ENCODE assay signal across 17 mouse cellular contexts in genomic region chr16:90122439-90122838, GRCm38 (mm10). TPM values are rescaled to one million over a fixed set of nuclear protein-coding genes. Genes with fewer than 3 reads are reported as not detected.
DNase-seq lines count a peak whose midpoint lies in the region; ATAC-seq and TF ChIP-seq lines count a peak whose summit lies in the region.
"Had no signal": no experiment of that assay in that cellular context is flagged by ENCODE, and none has a peak within 500 bp of the region (broad histone marks: within the 10 kb centered on the region; RNA-seq: fewer than 3 reads in every experiment).

No protein-coding gene starts in this region.

- TF ChIP-seq CTCF in cerebellum, adult 2 months (IDR thresholded peaks at IDR 0.05; ENCODE audit: borderline replicate concordance, insufficient read depth, low read depth, low read length), result no peak

- H3K4me3 ChIP-seq in cerebellum, adult 2 months (replicated peaks; ENCODE audit: insufficient read depth, low read depth, low read length), result no peak overlapping the region
- no peak overlapping the region for H3K4me3 ChIP-seq in heart, embryonic 16.5 days (ENCODE audit: low read length)
- no peak overlapping the region for H3K4me3 ChIP-seq in limb, embryonic 13.5 days
- H3K4me3 ChIP-seq: erythroblast, embryonic 14.5 days; layer of hippocampus, adult 2 months; lung, embryonic 15.5 days; megakaryocyte, embryonic 14.5 days had no signal

- peak in 1 of 2 experiments; percentile 32 for DNase-seq in cerebellum, adult 2 months
- no peak for DNase-seq in cerebellum, postnatal 4 days (ENCODE audit: low spot score in 2 of 2)
- DNase-seq in heart, adult 18-20 months, result no peak
- DNase-seq in B cell, adult 2 months, result peak; percentile 6
- DNase-seq in adrenal gland, postnatal 4 days (ENCODE audit: low spot score in 2 of 2), result no peak
- no peak for DNase-seq in left cerebral cortex, adult 9 months (ENCODE audit: low spot score in 2 of 2)
- DNase-seq: adrenal gland, postnatal 10 days; kidney, adult 18-20 months; kidney, postnatal 10 days had no signal

- no peak overlapping the region for H3K9ac ChIP-seq in heart, embryonic 16.5 days (ENCODE audit: low read length)
- no peak overlapping the region for H3K9ac ChIP-seq in limb, embryonic 13.5 days
- H3K9ac ChIP-seq: lung, embryonic 15.5 days had no signal

- no peak for TF ChIP-seq POLR2A in cerebellum, adult 2 months (IDR thresholded peaks at IDR 0.05; ENCODE audit: borderline replicate concordance, insufficient read depth, low read length)

- H3K27me3 ChIP-seq in cerebellum, adult 2 months (ENCODE audit: control insufficient read depth, insufficient read depth, low read length), result no peaks in the 10 kb centered on the region
- no peaks in the 10 kb centered on the region for H3K27me3 ChIP-seq in heart, embryonic 16.5 days (ENCODE audit: control insufficient read depth, insufficient read depth, low read length)
- no peaks in the 10 kb centered on the region for H3K27me3 ChIP-seq in limb, embryonic 13.5 days
- H3K27me3 ChIP-seq: lung, embryonic 15.5 days had no signal

- no peaks in the 10 kb centered on the region for H3K36me3 ChIP-seq in heart, embryonic 16.5 days (ENCODE audit: control insufficient read depth, insufficient read depth)
- H3K36me3 ChIP-seq in limb, embryonic 13.5 days, result peaks cover 10% of the 10 kb centered on the region; the same call in 1 of the 2 replicates
- H3K36me3 ChIP-seq: lung, embryonic 15.5 days had no signal

- H3K4me2 ChIP-seq in heart, embryonic 16.5 days (ENCODE audit: low read depth, low read length), result peak overlapping the region; percentile 44
- no peak overlapping the region for H3K4me2 ChIP-seq in limb, embryonic 13.5 days (replicated peaks)
- H3K4me2 ChIP-seq: lung, embryonic 15.5 days had no signal

- peaks cover 30% of the 10 kb centered on the region for H3K4me1 ChIP-seq in cerebellum, adult 2 months (ENCODE audit: control insufficient read depth, insufficient read depth, low read length)
- H3K4me1 ChIP-seq in heart, embryonic 16.5 days (ENCODE audit: control insufficient read depth, insufficient read depth, low read length), result peaks cover 28% of the 10 kb centered on the region
- H3K4me1 ChIP-seq in limb, embryonic 13.5 days, result peaks cover 51% of the 10 kb centered on the region

- ATAC-seq in heart, embryonic 16.5 days (replicated peaks; ENCODE audit: extremely low read depth, insufficient read depth, low FRiP score), result no peak
- ATAC-seq in limb, embryonic 13.5 days (ENCODE audit: low FRiP score, low read depth), result peak; percentile 46; the same call in 1 of the 2 replicates
- ATAC-seq: forebrain, embryonic 16.5 days; midbrain, embryonic 16.5 days had no signal

- H3K9me3 ChIP-seq in heart, embryonic 16.5 days (replicated peaks; ENCODE audit: control insufficient read depth, low read length), result peaks cover 3% of the 10 kb centered on the region
- no peaks in the 10 kb centered on the region for H3K9me3 ChIP-seq in limb, embryonic 13.5 days
- H3K9me3 ChIP-seq: lung, embryonic 15.5 days had no signal

- H3K27ac ChIP-seq in cerebellum, adult 2 months (ENCODE audit: insufficient read depth, low read length), result 0 out of 2 replicates have a peak overlapping the region, but pooled peaks have one; percentile 10
- peak overlapping the region; percentile 30 for H3K27ac ChIP-seq in heart, embryonic 16.5 days (ENCODE audit: low read length)
- H3K27ac ChIP-seq in limb, embryonic 13.5 days, result no peak overlapping the region
- H3K27ac ChIP-seq: lung, embryonic 15.5 days had no signal

- 79% methylated on average over 9 of the region's 9 CpGs for WGBS in cerebellum, adult 2 months
- WGBS in heart, embryonic 16.5 days, result 75% methylated on average over 9 of the region's 9 CpGs
- whole genome bisulfite sequencing in limb, embryonic 13.5 days, result 51% methylated on average over 9 of the region's 9 CpGs

RNA-seq across cellular contexts. Expression of gene Tiam1, which starts 21.1 kb away (rescaled TPM):
- 73.6 and 88.5 TPM in 2 replicates for polyA plus RNA-seq in cerebellum, adult 2 months (2012; rRNA removed)
- polyA plus RNA-seq in heart, embryonic 16.5 days (2015; fragmentation: Nextera tagmentation; extraction: Ambion mirVana), result 6.9 and 9.4 TPM in 2 replicates
- 1 to 10 TPM; 8.1 to 8.5 TPM for total RNA-seq in heart, adult 18-20 months (2021)
- 46.1 and 55.0 TPM in 2 replicates for polyA plus RNA-seq in limb, embryonic 13.5 days (2015; fragmentation: Nextera tagmentation; extraction: Ambion mirVana)
- total RNA-seq in adrenal gland, postnatal 4 days (2021), result 10 to 100 TPM; 67.9 to 73.4 TPM

Comparison
In these comparisons a context has a peak if more than half of its experiments do, and no peak if none do; other contexts are left out.
1. DNase-seq: peak in B cell, adult 2 months (2 of 2); none in cerebellum, postnatal 4 days (0 of 2), heart, adult 18-20 months (0 of 2), adrenal gland, postnatal 4 days (0 of 2) and left cerebral cortex, adult 9 months (0 of 2).